Mouse (Mus musculus): Measurements from ENCODE around the gene Ankrd13a.

GRCm38 (mm10) chr5:114796299-114797012 is 22.0 kb downstream of the Ankrd13a start:
- TF ChIP-seq EP300 (IDR thresholded peaks at IDR 0.05; ENCODE audit: insufficient read depth, low read depth, low read length), result no peak
- TF ChIP-seq POLR2A (IDR thresholded peaks at IDR 0.05; ENCODE audit: insufficient read depth, low read length), result no peak
- no peak for TF ChIP-seq CTCF (IDR thresholded peaks at IDR 0.05; ENCODE audit: low read depth, low read length)

Measured in ES-Bruce4 (cell line).